Mouse (Mus musculus) heart, adult 9 months (tissue): ENCODE measurements at regions not wholly inside any gene's neighbourhood (a gene's known extent, or its start where the extent isn't known, plus 50 kb on each side); places are given as distances from the start of the nearest gene placed in this dataset.
"Not testable (repeated sequence)": the region's sequence is repeated elsewhere in the genome, so short reads cannot be mapped to it uniquely, and the experiment has no call there.

Experiments used
- DNase-seq, 2 experiments: peaks; one replicate each; pipeline ENCODE4 v3.0.0; 2022; ENCODE audit warnings: low spot score in 2 of 2

GRCm38 (mm10) chr4:105844675-105845466 is 55.2 kb downstream of the Gm12728 start:
- no peak for DNase-seq

- DNase-seq, result not testable (repeated sequence)
These were observed 56.6 kb downstream of the Gm12728 start for GRCm38 (mm10) chr4:105845998-105846989.

- no peak for DNase-seq
These were observed 63.4 kb downstream of the Gm12728 start for GRCm38 (mm10) chr4:105853086-105853485.

- DNase-seq, result peak in 1 of 2 experiments; percentile 1
These were observed 69.6 kb downstream of the Gm12728 start for GRCm38 (mm10) chr4:105859052-105859864.

- DNase-seq, result no peak
These were observed 71.4 kb downstream of the Gm12728 start for GRCm38 (mm10) chr4:105860930-105861653.

- DNase-seq, result no peak
These were observed 72.0 kb downstream of the Gm12728 start for GRCm38 (mm10) chr4:105861654-105862037.

GRCm38 (mm10) chr4:105870512-105870911 is 80.8 kb downstream of the Gm12728 start:
- no peak for DNase-seq

- no peak for DNase-seq
These were observed 87.6 kb downstream of the Gm12728 start for GRCm38 (mm10) chr4:105877246-105877645.

GRCm38 (mm10) chr4:105879891-105880290 is 90.2 kb downstream of the Gm12728 start:
- DNase-seq, result no peak

- DNase-seq, result no peak
These were observed 95.1 kb downstream of the Gm12728 start for GRCm38 (mm10) chr4:105884791-105885190.

GRCm38 (mm10) chr4:105891438-105891837 is 101.8 kb downstream of the Gm12728 start:
- no peak for DNase-seq

- DNase-seq, result no peak
These were observed 102.4 kb downstream of the Gm12728 start for GRCm38 (mm10) chr4:105892065-105892464.

GRCm38 (mm10) chr4:105895116-105895515 is 105.4 kb downstream of the Gm12728 start:
- no peak for DNase-seq

GRCm38 (mm10) chr4:105898054-105898847 is 108.6 kb downstream of the Gm12728 start:
- DNase-seq, result peak in 1 of 2 experiments; percentile 36

- no peak for DNase-seq
These were observed 115.2 kb downstream of the Gm12728 start for GRCm38 (mm10) chr4:105904896-105905295.

GRCm38 (mm10) chr4:105906411-105906810 is 116.7 kb downstream of the Gm12728 start:
- DNase-seq, result peak; percentile 56 to 59

- DNase-seq, result peak in 1 of 2 experiments; percentile 13
These were observed 117.9 kb downstream of the Gm12728 start for GRCm38 (mm10) chr4:105907611-105908010.

- no peak for DNase-seq
These were observed 118.6 kb downstream of the Gm12728 start for GRCm38 (mm10) chr4:105908281-105908680.

GRCm38 (mm10) chr4:105909272-105909671 is 119.6 kb downstream of the Gm12728 start:
- DNase-seq, result no peak

GRCm38 (mm10) chr4:105910666-105911065 is 121.0 kb downstream of the Gm12728 start:
- no peak for DNase-seq
